Mouse (Mus musculus) olfactory bulb, adult 2 months (tissue): ENCODE results near the gene Krt222. TPM values are rescaled to one million over a fixed set of nuclear protein-coding genes. Genes with fewer than 3 reads are reported as not detected.

Experiments used
- H3K27ac ChIP-seq: fragments of 200-500 bp; 2 replicates; pipeline ENCODE4 v1.5.1; 2012; ENCODE audit warnings: low read depth, low read length; ENCODE audit not compliant: insufficient read depth
- H3K4me1 ChIP-seq: fragments of 200-500 bp; 2 replicates; pipeline ENCODE4 v1.6.1; 2012; ENCODE audit warnings: low read length; ENCODE audit not compliant: control insufficient read depth, insufficient read depth
- H3K4me3 ChIP-seq: fragments of 200-500 bp; 2 replicates; pipeline ENCODE4 v1.5.1; 2012; ENCODE audit warnings: mild to moderate bottlenecking, low read depth, low read length, moderate library complexity; ENCODE audit not compliant: insufficient read depth
- CTCF ChIP-seq: fragments of 200-500 bp; IDR thresholded peaks from 2 replicates; pipeline ENCODE4 v1.5.1; 2012; ENCODE audit warnings: low read depth, mild to moderate bottlenecking, low read length, moderate library complexity; ENCODE audit not compliant: insufficient read depth
- POLR2A ChIP-seq: fragments of 200-500 bp; IDR thresholded peaks from 2 replicates; pipeline ENCODE4 v1.6.1; 2012; ENCODE audit warnings: mild to moderate bottlenecking, low read depth, low read length, moderate library complexity; ENCODE audit not compliant: insufficient read depth
- WGBS: fragments of 180-500 bp; shearing (Covaris S2); methylation state at CpG from one replicate; pipeline ENCODE4 v1.1.7; 2018; 5-methylcytosine and 5-hydroxymethylcytosine counted together
- polyA plus RNA-seq: library from polyadenylated mRNA; stranded (reverse); fragments of >200 nt; gene quantifications from 2 replicates; pipeline ENCODE4 v1.2.4, GENCODE M21; 2012; ENCODE audit warnings: low replicate concordance; ENCODE audit not compliant: missing spikeins, insufficient read depth, insufficient read length

Krt222 gene
- not detected in 2 replicates for polyA plus RNA-seq

DNA sequence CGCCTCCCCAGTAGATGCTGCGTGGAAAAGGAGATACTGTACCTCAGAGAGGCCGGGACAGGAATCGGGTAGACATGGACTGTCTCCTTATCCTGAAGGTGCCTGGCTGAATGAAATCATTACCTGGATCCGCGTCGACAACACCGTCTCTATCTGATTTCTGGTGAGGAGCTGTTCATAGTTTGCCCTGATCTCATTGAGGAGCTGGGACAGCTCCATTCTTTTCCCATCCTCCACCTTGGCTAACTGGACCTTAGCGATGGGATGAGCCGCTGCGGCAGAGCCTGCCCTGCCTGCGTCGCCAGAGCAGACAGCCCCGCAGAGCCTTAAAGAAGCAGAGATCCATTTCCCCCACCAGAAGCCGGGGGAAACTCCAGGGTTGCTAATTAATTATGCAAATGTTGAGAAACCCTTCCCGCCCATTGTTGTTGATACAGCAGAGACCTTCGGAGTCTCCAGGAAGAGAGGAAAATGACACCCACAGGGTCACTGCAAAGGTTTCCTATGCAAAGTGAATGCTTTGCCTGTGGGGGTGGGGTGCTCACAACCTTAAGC lies at the start of gene Krt222:
Gene Krt222, minus strand, starts transcription at position 266 of the 555 bp plus-strand sequence.
- H3K27ac ChIP-seq: peak within 1 kb of the TSS; percentile 80
- TF ChIP-seq CTCF (no peak), POLR2A (no peak)
- peak within 1 kb of the TSS; percentile 61 for H3K4me3 ChIP-seq
- H3K4me1 ChIP-seq: no peaks in the 10 kb centered on the region
- 1% methylated on average over 17 of the region's 17 CpGs for WGBS

GRCm38 (mm10) chr11:99292846-99293245 lies 49.0 kb upstream of the Krt222 start:
- Histone ChIP-seq H3K4me1 (no peaks in the 10 kb centered on the region), H3K4me3 (no peak overlapping the region), H3K27ac (no peak overlapping the region)
- WGBS: 33% methylated on average over 5 of the region's 5 CpGs
- TF ChIP-seq POLR2A (no peak), CTCF (no peak)

- TF ChIP-seq CTCF (no peak), POLR2A (no peak)
- no peak within 1 kb of the TSS for H3K27ac ChIP-seq
- H3K4me3 ChIP-seq: no peak within 1 kb of the TSS
- WGBS: 51% methylated on average over 11 of the region's 11 CpGs
- peaks cover 4% of the 10 kb centered on the region; the same call in 1 of the 2 replicates for H3K4me1 ChIP-seq
These were observed 41.0 kb upstream of the Krt222 start, which contains the start of gene Krt24 for GRCm38 (mm10) chr11:99284833-99285312. TSS of gene Krt24 (minus strand) at chr11:99285262.

DNA sequence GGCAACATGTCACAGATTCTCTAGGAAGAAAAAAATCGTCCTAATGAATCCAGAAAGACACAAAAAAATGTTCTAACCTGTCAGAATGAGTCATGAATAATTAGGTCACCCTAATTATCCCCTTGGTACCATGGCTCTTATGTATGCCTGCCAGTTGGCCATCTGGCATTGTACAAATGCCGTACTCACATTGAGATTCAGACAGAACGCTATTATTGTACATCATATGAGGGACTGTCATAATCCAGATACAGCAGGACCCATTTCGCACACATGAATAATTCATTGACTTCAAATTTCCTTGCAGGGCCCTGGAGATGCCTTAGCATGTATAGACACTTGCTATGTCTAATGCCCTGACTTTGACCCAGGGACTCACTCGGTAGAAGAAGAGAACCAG lies 40.1 kb upstream of the Krt222 start:
- no peak overlapping the region for H3K4me3 ChIP-seq
- 79% methylated on average over 5 of the region's 5 CpGs for WGBS
- no peak overlapping the region for H3K27ac ChIP-seq

GRCm38 (mm10) chr11:99283334-99283733 lies 39.4 kb upstream of the Krt222 start:
- no peak overlapping the region for H3K4me3 ChIP-seq
- no peak for TF ChIP-seq CTCF
- TF ChIP-seq POLR2A: no peak
- peaks cover 4% of the 10 kb centered on the region; the same call in 1 of the 2 replicates for H3K4me1 ChIP-seq
- no peak overlapping the region for H3K27ac ChIP-seq
- 58% methylated on average over 4 of the region's 4 CpGs for WGBS

More for the DNA sequence above, 40.1 kb upstream of the Krt222 start:
- peaks cover 4% of the 10 kb centered on the region; the same call in 1 of the 2 replicates for H3K4me1 ChIP-seq
- TF ChIP-seq POLR2A: no peak
- TF ChIP-seq CTCF: no peak

GRCm38 (mm10) chr11:99281116-99281515 lies 37.2 kb upstream of the Krt222 start:
- TF ChIP-seq POLR2A (no peak), CTCF (no peak)
- H3K4me3 ChIP-seq: no peak overlapping the region
- no peak overlapping the region for H3K27ac ChIP-seq
- 83% methylated on average over 9 of the region's 9 CpGs for WGBS
- peaks cover 4% of the 10 kb centered on the region; the same call in 1 of the 2 replicates for H3K4me1 ChIP-seq

- H3K4me1 ChIP-seq: peaks cover 3% of the 10 kb centered on the region; the same call in 1 of the 2 replicates
- H3K27ac ChIP-seq: no peak overlapping the region
- WGBS: 62% methylated on average over 5 of the region's 5 CpGs
- TF ChIP-seq CTCF (no peak), POLR2A (no peak)
- no peak overlapping the region for H3K4me3 ChIP-seq
These were observed 36.1 kb upstream of the Krt222 start for GRCm38 (mm10) chr11:99279986-99280385.

DNA sequence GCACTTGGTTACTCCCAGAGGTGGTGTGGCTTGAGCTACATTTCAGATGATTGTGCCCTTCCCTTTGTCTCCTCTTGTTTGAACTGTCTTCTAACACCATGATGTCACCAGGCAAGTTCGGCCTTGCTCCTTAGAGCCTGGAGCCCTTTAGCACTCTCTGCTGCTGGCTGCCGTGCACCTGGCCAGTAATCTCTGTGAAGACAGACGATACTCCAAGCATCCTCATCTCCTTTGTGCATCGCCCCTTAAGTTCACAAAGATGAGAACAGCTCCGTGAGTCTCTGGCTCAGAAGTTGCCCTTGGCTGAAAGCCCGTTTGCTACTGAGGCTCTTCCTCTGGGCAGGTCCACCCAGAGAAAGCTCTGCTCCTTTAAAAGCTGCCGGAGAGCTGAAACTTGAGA lies 32.9 kb upstream of the Krt222 start:
- Histone ChIP-seq H3K4me1 (no peaks in the 10 kb centered on the region), H3K27ac (no peak overlapping the region), H3K4me3 (no peak overlapping the region)
- 60% methylated on average over 7 of the region's 7 CpGs for WGBS
- no peak for TF ChIP-seq POLR2A
- no peak for TF ChIP-seq CTCF

- Histone ChIP-seq H3K4me1 (no peaks in the 10 kb centered on the region), H3K4me3 (no peak overlapping the region), H3K27ac (no peak overlapping the region)
- TF ChIP-seq POLR2A: no peak
- TF ChIP-seq CTCF: no peak
- 87% methylated on average over 6 of the region's 6 CpGs for WGBS
These were observed 31.7 kb upstream of the Krt222 start for GRCm38 (mm10) chr11:99275624-99276023.

GRCm38 (mm10) chr11:99272721-99273120 lies 28.8 kb upstream of the Krt222 start:
- Histone ChIP-seq H3K4me3 (no peak overlapping the region), H3K27ac (no peak overlapping the region), H3K4me1 (no peaks in the 10 kb centered on the region)
- 99% methylated on average over 4 of the region's 4 CpGs for WGBS
- TF ChIP-seq POLR2A: no peak
- no peak for TF ChIP-seq CTCF
